Mouse (Mus musculus) thymus, postnatal 36 days (tissue): ENCODE measurements at regions not wholly inside any gene's neighbourhood (a gene's known extent, or its start where the extent isn't known, plus 50 kb on each side); places are given as distances from the start of the nearest gene placed in this dataset.

ENCODE experiments used
- DNase-seq, 2 experiments: peaks; one replicate each; pipeline ENCODE4 v3.0.0; 2022; ENCODE audit warnings: mixed read lengths in 2 of 2

- DNase-seq = no peak
Observed at GRCm38 (mm10) chr7:36945024-36945815, 247.3 kb downstream of the Tshz3 start.

- no peak for DNase-seq
Observed at GRCm38 (mm10) chr7:36949511-36949910, 251.6 kb downstream of the Tshz3 start.

GRCm38 (mm10) chr7:36955376-36955775, 257.5 kb downstream of the Tshz3 start:
- no peak for DNase-seq

- DNase-seq = no peak
Observed at GRCm38 (mm10) chr7:36958255-36958654, 260.3 kb downstream of the Tshz3 start.

GRCm38 (mm10) chr7:36971772-36972171, 273.9 kb downstream of the Tshz3 start:
- no peak for DNase-seq

- no peak for DNase-seq
Observed at GRCm38 (mm10) chr7:36973654-36974320, 275.9 kb downstream of the Tshz3 start.

GRCm38 (mm10) chr7:36974573-36974972, 276.7 kb downstream of the Tshz3 start:
- no peak for DNase-seq

- no peak for DNase-seq
Observed at GRCm38 (mm10) chr7:36975475-36975874, 277.6 kb downstream of the Tshz3 start.

- DNase-seq = no peak
Observed at GRCm38 (mm10) chr7:36977819-36978218, 279.9 kb downstream of the Tshz3 start.

GRCm38 (mm10) chr7:36989380-36989779, 291.5 kb downstream of the Tshz3 start:
- no peak for DNase-seq

GRCm38 (mm10) chr7:37004601-37005000, 306.7 kb downstream of the Tshz3 start:
- no peak for DNase-seq

GRCm38 (mm10) chr7:37005701-37006100, 307.8 kb downstream of the Tshz3 start:
- DNase-seq = no peak

- no peak for DNase-seq
Observed at GRCm38 (mm10) chr7:37006921-37007320, 309.0 kb downstream of the Tshz3 start.

- DNase-seq = no peak
Observed at GRCm38 (mm10) chr7:37011180-37011754, 313.3 kb downstream of the Tshz3 start.

- no peak for DNase-seq
Observed at GRCm38 (mm10) chr7:37020078-37020477, 322.2 kb downstream of the Tshz3 start.

- no peak for DNase-seq
Observed at GRCm38 (mm10) chr7:37024501-37025025, 326.6 kb downstream of the Tshz3 start.

GRCm38 (mm10) chr7:37064582-37065458, 366.9 kb downstream of the Tshz3 start:
- DNase-seq = no peak

GRCm38 (mm10) chr7:37077698-37078097, 379.8 kb downstream of the Tshz3 start:
- DNase-seq = no peak

- no peak for DNase-seq
Observed at GRCm38 (mm10) chr7:37078140-37078539, 380.2 kb downstream of the Tshz3 start.

- DNase-seq = no peak
Observed at GRCm38 (mm10) chr7:37089726-37090125, 391.8 kb downstream of the Tshz3 start.

- no peak for DNase-seq
Observed at GRCm38 (mm10) chr7:37092572-37092971, 394.7 kb downstream of the Tshz3 start.

GRCm38 (mm10) chr7:37093721-37094120, 395.8 kb downstream of the Tshz3 start:
- no peak for DNase-seq

GRCm38 (mm10) chr7:37095839-37096238, 397.9 kb downstream of the Tshz3 start:
- no peak for DNase-seq
